Mouse (Mus musculus): ENCODE measurements at regions not wholly inside any gene's neighbourhood (a gene's known extent, or its start where the extent isn't known, plus 50 kb on each side); places are given as distances from the start of the nearest gene placed in this dataset.

- intact Hi-C loops (cut with DNase I): no loop called here
These were observed 83.8 kb downstream of the Gadd45g start for GRCm38 (mm10) chr13:51930301-51930747.

- intact Hi-C loops (cut with DNase I): no loop called here
These were observed 84.5 kb downstream of the Gadd45g start for GRCm38 (mm10) chr13:51930931-51931330.

GRCm38 (mm10) chr13:51935827-51936226 lies 89.3 kb downstream of the Gadd45g start:
- intact Hi-C loops (cut with DNase I): no loop called here

- intact Hi-C loops (cut with DNase I): no loop called here
These were observed 90.0 kb downstream of the Gadd45g start for GRCm38 (mm10) chr13:51936441-51936840.

- intact Hi-C loops (cut with DNase I): no loop called here
These were observed 91.4 kb downstream of the Gadd45g start for GRCm38 (mm10) chr13:51937898-51938297.

GRCm38 (mm10) chr13:51939262-51939661 lies 92.8 kb downstream of the Gadd45g start:
- intact Hi-C loops (cut with DNase I): no loop called here

- intact Hi-C loops (cut with DNase I): no loop called here
These were observed 93.2 kb downstream of the Gadd45g start for GRCm38 (mm10) chr13:51939715-51940114.

GRCm38 (mm10) chr13:51946171-51946570 lies 99.7 kb downstream of the Gadd45g start:
- intact Hi-C loops (cut with DNase I): no loop called here

GRCm38 (mm10) chr13:51948896-51949295 lies 102.4 kb downstream of the Gadd45g start:
- intact Hi-C loops (cut with DNase I): no loop called here

- intact Hi-C loops (cut with DNase I): loop anchor here (10.0 kb wide), 1 partner anchor 143 kb away; no protein-coding TSS in a partner anchor
These were observed 105.1 kb downstream of the Gadd45g start for GRCm38 (mm10) chr13:51951506-51952038.

GRCm38 (mm10) chr13:51953084-51953483 lies 106.6 kb downstream of the Gadd45g start:
- intact Hi-C loops (cut with DNase I): loop anchor here (10.0 kb wide), 1 partner anchor 142 kb away; no protein-coding TSS in a partner anchor

- intact Hi-C loops (cut with DNase I): loop anchor here (10.0 kb wide), 1 partner anchor 141 kb away; no protein-coding TSS in a partner anchor
These were observed 107.1 kb downstream of the Gadd45g start for GRCm38 (mm10) chr13:51953569-51953968.

- intact Hi-C loops (cut with DNase I): loop anchor here (10.0 kb wide), 1 partner anchor 138 kb away; no protein-coding TSS in a partner anchor
These were observed 110.6 kb downstream of the Gadd45g start for GRCm38 (mm10) chr13:51957101-51957500.

GRCm38 (mm10) chr13:51959591-51959990 lies 113.1 kb downstream of the Gadd45g start:
- intact Hi-C loops (cut with DNase I): loop anchor here (10.0 kb wide), 1 partner anchor 135 kb away; no protein-coding TSS in a partner anchor

GRCm38 (mm10) chr13:51960262-51960661 lies 113.8 kb downstream of the Gadd45g start:
- intact Hi-C loops (cut with DNase I): no loop called here

- intact Hi-C loops (cut with DNase I): no loop called here
These were observed 115.7 kb downstream of the Gadd45g start for GRCm38 (mm10) chr13:51962191-51962611.

- intact Hi-C loops (cut with DNase I): no loop called here
These were observed 116.2 kb downstream of the Gadd45g start for GRCm38 (mm10) chr13:51962676-51963075.

GRCm38 (mm10) chr13:51963966-51964365 lies 117.5 kb downstream of the Gadd45g start:
- intact Hi-C loops (cut with DNase I): no loop called here

GRCm38 (mm10) chr13:51964416-51964815 lies 117.9 kb downstream of the Gadd45g start:
- intact Hi-C loops (cut with DNase I): no loop called here

GRCm38 (mm10) chr13:51964921-51965320 lies 118.4 kb downstream of the Gadd45g start:
- intact Hi-C loops (cut with DNase I): loop anchor here (5.0 kb wide), 1 partner anchor 118 kb away; the partner anchor contains the start of gene Gadd45g

GRCm38 (mm10) chr13:51968103-51968502 lies 121.6 kb downstream of the Gadd45g start:
- intact Hi-C loops (cut with DNase I): loop anchor here (5.0 kb wide), 1 partner anchor 121 kb away; the partner anchor contains the start of gene Gadd45g

GRCm38 (mm10) chr13:51968796-51969195 lies 122.3 kb downstream of the Gadd45g start:
- intact Hi-C loops (cut with DNase I): loop anchor here (5.0 kb wide), 1 partner anchor 121 kb away; the partner anchor contains the start of gene Gadd45g

- intact Hi-C loops (cut with DNase I): no loop called here
These were observed 123.6 kb downstream of the Gadd45g start for GRCm38 (mm10) chr13:51970051-51970450.

All from adrenal gland (tissue).